Mouse (Mus musculus): ENCODE results near the gene Stab2. TPM values are rescaled to one million over a fixed set of nuclear protein-coding genes. Genes with fewer than 3 reads are reported as not detected.

Stab2 gene
- polyA plus RNA-seq, 1 experiment, result 0.57 TPM

DNA sequence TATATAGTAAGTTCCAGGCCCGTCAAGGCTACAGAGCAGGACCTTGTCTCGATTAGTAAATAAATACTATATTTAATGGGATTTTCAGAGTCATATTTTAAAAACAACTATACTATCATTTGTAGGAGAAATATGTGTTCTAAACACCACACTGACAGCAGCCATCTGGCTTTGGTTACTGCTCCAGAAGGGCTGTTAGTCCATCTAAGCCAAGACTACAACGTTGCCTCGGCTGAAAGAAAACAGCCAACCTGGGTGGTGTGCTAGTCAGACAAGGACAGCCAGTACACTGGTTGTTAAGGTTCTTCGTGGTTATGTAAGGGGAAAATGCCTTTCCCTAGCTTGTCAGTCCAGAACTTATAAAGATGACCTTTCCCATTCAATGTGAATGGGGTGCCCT, 165.2 kb downstream of the Stab2 start:
- no peak for DNase-seq (ENCODE audit: low read depth, low spot score)
- WGBS, result 74% methylated on average over 5 of the region's 5 CpGs

DNA sequence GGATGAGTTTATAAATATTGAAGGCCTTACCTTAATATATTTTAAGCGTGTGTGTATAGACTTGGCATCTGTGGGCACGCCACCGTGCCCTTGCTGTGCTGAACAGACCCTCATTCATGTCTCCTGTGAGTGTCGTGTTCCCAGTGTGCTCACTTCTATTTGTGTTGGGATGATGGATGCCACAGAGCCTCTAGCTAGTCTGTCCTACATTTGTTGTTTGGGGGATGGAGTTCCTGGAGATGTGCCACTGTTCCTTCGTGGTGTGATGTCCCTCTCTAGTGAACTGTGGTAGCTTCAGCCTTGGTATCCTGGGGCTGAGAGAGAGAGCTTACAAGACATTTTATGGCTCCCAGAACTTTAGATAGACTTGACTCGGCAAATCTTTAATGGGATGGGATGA, 169.0 kb downstream of the Stab2 start:
- no peak for DNase-seq (ENCODE audit: low read depth, low spot score)
- 89% methylated on average over 6 of the region's 6 CpGs for WGBS

DNA sequence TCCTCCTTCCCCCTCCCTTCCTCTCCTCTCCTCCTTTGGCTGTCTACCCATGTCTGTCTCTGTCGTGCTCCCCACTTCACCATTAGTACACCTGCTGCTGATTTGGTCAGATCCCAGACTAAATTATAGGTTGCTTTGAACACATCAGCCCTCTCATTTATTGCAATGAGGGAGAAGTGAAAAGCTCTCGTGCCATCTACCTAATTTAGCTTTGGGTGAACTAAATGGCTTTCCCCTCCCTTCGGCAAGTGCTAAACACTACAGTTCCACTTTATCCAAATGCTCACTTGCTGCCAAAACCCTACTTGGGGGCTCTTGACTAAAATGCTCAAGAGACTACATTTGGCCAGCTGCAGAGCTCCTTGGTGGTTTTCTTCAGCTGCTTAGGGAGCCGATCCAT, 171.0 kb downstream of the Stab2 start:
- DNase-seq (ENCODE audit: low read depth, low spot score), result no peak
- 80% methylated on average over 4 of the region's 4 CpGs for WGBS

DNA sequence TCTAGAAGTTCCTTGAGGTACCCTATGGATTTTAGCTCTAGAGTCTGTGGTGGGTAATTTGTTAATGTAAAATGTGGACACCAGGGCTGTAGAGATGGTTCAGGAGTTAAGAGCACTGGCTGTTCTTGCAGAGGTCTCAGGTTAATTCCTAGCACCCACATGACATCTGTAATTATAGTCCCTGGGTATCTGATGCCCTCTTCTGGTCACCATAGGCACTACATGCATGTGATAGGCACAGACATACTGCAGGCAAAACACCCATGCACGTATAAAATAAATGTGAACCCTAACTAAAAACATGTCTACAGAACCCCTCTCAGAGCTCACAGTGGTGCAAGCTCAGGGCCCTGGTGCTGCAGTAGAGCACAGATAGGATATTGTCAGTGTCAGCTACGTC, 178.3 kb downstream of the Stab2 start:
- WGBS, result 99% methylated on average over 2 of the region's 2 CpGs
- no peak for DNase-seq (ENCODE audit: low read depth, low spot score)

DNA sequence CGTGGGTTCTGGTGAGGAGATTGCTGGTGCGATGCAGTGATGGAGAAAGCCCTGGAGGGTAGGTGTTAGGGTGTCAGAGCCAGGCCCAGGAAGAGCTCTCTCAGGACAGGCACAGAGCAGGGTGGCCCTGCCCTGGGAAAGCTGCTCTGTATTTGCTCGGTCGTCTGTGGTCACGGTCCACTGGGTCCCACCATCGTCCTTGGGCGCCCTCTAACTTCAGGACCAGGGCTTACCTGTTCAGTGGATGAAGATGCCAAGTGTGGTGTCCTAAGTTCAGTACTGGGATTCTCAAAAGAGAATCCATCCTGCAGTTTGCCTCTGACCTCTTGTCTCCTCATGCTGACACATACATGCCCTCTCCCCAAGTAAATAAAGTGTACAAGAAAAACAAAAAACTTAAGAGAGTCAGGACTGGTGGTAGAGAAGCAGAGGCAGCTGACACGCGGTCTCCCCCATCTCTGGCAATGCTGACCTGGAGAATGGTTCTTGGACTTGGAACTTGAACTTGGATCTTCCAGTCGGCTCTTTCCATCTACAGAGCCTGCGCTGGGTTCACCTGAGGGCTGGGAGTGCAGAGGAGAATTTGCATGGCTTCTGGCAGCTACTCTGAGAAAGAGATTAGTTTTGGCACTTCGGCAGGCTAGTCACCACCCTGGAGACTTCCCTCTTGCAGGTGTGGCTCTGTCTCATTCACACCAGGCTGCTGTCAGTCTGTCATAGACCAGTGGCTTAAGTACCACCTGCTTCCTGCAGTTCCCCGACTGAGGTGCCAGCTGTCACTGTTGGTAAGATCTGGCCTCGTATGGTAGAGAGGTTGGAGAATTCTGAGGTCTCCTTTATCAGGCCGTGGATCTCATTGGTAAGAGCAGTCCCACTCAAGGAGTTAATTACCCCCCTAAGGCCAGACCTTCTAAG, 179.3 kb downstream of the Stab2 start:
- 85% methylated on average over 15 of the region's 15 CpGs for WGBS
- no peak for DNase-seq (ENCODE audit: low read depth, low spot score)

DNA sequence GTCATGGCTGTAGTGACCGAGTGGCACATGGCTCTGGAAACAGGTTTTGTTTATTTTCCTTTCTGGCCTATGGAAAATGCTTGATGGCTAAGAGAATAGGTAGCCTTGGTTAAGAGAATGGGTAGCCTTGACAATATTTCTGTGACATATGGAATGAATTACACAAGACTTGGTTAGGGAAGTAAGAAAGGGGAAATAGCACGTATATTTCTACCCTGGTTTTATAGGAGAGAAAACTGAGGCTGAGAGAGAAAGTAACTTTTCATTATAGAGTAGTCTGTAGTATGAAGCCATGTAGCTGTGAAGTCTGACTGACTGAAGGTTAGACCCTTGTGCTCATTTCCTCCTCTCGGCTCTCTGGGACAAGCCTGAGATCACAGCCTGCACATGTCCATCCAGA, 180.9 kb downstream of the Stab2 start:
- DNase-seq (ENCODE audit: low read depth, low spot score), result no peak
- 75% methylated on average over 3 of the region's 3 CpGs for WGBS

DNA sequence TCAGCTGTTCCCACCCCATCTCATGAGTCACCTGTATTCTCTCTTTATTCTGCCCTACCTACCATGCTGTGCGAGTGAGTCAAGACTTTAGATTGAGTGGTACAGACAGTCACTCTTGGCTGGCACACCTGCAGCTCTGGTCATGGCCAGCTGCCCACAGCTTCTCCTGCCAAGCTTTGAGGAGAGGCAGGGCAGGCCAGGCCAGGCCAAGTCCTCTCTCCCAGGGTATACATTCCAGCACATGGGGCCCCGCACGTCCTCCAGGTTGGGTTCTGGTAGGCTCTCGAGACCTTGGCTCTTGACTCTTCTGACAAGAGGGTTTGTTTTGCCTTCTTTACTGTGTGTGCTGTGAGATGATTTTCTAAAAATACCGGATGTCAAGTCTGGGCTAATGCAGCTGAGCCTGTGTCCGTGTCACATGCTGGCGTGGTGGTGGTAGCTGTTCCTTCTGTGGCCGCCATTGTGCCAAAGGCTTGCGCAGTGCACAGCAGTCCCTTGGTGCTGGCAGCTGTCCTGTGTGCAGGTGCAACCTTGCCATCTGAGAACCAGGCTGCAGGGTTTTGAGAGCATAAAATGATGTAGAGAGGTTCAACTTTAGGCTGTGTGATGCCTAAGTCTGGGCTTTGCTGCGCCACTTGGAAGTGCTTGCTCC, 181.8 kb downstream of the Stab2 start:
- WGBS, result 85% methylated on average over 10 of the region's 10 CpGs
- no peak for DNase-seq (ENCODE audit: low read depth, low spot score)

DNA sequence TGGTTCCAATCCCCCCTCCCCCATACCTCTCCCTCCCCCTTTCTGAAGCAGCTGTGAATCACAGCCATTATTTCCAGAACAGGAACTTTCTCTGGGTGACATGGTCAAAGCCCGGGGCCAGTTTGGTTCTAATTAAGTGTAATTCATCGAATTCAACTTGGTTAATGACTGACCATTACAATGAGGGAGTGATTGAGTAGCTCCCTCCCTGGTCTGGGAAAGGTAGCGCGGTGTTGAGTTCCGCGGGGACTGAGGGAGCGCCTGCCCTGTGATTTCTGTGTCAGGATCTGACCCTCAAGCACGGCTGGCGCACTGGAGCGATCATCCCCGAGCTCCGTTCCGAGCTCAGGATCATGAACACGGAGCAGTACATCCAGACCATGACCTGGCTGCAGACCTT, 183.0 kb downstream of the Stab2 start:
- no peak for DNase-seq (ENCODE audit: low read depth, low spot score)
- WGBS, result 91% methylated on average over 14 of the region's 14 CpGs

DNA sequence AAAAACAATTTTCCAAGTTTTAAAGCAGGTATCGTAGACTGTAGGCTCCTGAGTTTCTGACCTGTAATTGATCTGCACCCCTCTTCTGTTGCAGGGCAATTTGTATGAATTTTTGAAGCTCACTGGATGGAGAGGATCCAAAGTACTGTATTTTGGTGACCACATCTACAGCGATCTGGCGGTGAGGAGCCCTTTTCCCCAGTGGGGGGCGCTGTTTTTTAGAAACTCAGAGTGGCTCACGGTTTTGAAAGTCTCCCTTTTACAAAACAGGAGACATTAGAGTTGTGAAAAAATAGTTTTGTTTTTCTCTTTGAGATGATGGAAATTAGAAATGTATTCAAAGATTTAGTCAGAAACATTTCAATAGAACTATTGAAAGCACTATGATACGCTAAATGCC, 183.7 kb downstream of the Stab2 start:
- 87% methylated on average over 6 of the region's 6 CpGs for WGBS
- DNase-seq (ENCODE audit: low read depth, low spot score), result no peak

DNA sequence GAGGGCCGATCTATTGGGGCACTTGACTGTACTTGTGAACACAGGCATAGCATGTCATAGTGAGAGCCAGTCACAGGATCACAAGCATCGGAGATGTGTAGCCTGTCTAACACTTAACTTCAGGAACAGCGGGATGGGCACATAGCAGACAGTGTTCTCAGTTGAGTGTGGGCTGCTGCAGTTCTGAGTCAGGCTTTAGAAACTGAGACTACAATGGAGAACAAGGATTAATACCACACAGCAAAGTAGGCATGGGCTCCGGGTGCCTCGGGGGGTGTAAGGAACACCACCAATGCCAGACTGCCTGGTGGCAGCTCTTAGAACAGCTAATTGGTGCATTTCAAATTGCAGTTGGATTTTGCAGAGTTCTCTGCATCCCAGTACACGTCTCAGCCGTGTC, 186.8 kb downstream of the Stab2 start:
- no peak for DNase-seq (ENCODE audit: low read depth, low spot score)
- WGBS, result 95% methylated on average over 7 of the region's 7 CpGs

DNA sequence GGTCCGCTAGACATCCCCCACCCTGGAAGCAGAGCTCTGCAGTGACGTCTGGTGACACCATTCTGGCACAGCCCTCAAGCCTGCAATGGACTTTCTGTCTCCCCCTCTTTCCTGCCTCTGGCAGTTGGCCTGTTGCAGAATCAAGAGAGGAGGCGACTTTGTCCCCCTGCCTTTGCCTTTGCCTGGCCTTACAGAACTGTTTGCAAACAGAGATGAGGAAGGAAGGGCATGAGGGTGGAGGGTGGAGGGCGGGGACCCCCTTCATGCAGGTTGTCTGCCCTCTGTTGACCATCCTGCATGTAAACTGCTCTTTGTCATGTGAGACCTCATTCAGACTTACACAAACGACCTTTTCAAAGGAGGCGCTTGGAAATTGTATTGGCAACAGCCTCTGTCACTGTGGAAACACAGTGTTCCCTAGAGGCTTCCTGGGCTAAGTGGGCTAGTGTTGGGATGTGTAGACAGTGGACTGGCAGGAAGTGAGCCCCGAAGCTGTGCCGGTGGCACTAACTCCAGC, 188.1 kb downstream of the Stab2 start:
- no peak for DNase-seq (ENCODE audit: low read depth, low spot score)
- WGBS, result 56% methylated on average over 8 of the region's 8 CpGs

DNA sequence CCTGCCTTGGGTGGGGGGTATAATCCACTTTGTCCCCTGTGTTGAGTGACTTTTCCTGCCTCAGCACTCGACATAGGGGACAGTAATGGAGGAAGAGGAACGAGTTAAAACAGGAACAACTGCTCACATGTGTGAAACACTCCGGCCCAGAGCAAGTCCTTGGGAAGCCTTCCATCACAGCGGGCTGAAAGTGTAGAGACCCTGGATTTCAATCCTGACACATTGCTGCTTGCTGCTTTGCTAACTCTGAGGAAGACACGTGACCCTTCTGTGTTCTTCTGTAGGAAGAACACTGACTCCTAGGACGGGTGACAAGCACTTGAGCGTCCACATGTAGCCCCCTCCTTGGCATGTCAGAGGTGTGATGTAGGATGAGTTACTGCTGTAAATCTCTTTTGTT, 192.7 kb downstream of the Stab2 start:
- 88% methylated on average over 7 of the region's 7 CpGs for WGBS
- DNase-seq (ENCODE audit: low read depth, low spot score), result no peak

DNA sequence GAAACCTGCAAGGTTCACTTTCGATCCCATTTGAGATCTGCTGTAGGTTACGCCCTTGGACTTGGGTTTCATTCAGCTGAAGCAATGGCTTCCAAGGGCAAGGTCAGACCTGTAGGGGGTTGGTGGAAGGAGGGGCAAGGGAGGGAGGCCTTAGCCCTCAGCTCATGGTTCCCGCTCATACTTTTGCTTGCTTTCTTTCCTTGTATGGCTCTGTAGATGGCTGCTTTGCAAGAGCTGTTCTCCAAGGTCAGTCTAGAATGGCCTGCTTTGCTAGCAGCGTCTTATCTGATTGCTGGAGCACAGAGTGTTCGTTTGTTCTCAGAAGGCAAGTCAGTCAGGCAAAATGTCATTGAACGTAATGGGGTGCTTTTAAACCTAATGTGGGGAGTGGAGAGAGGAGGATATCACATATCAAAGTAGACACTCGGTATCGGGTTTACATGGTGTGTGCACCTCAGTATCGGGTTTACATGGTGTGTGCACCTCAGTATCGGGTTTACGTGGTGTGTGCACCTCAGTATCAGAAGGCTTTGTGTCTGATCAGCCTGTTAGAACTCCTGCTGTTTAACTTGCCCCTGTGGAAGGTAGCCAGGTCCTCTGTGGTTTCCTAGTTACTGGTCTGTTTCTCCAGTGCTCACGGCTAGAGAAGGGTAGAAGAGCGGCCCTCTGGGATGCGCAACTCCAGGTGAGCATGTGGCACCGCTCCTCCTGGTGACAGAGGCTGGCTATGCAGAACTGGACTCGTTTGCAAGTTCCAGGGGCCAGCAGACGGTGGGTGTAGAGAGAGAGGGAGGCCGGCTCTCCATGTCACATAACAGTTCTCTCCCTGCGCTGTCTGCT, 193.3 kb downstream of the Stab2 start:
- 81% methylated on average over 19 of the region's 19 CpGs for WGBS
- no peak for DNase-seq (ENCODE audit: low read depth, low spot score)

DNA sequence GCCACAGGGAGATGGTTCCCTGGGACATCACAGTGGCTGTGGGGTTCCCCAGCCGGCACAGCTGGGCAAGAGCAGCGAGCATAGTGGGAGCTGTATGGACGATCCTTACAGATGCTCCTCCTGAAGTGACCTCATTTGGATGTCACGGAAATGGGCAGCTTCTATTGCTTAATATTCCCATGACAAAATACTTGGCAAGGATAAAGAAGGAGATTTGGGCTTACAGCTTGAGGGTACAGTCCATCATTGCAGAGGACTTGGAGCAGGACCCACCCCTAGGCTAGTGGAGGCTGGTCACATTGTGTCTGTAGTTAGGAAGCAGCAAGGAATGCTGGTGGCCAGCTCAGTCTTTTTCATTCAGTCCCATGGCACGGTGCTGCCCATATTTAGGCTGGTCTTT, 197.2 kb downstream of the Stab2 start:
- WGBS, result 79% methylated on average over 5 of the region's 5 CpGs
- no peak for DNase-seq (ENCODE audit: low read depth, low spot score)

DNA sequence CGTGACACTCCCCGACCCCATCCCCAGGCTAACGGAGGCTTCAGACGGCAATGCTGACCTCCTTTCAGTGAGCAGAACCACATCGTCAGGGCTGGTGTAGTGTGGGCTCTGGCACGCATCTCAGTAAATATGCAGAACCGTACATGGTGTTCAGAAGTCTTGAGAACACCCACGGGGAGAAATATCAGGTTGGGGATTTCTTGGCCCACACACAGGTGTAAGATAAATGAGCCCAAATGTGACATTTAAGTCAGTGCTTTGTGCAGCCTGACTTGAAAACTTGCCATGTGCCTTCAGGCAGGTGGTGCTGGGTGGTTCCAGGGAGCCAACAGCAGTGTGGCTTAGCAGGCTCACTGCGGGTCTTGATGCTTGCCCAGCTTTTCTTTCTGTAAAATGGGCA, 197.8 kb downstream of the Stab2 start:
- WGBS, result 87% methylated on average over 9 of the region's 9 CpGs
- no peak for DNase-seq (ENCODE audit: low read depth, low spot score)

DNA sequence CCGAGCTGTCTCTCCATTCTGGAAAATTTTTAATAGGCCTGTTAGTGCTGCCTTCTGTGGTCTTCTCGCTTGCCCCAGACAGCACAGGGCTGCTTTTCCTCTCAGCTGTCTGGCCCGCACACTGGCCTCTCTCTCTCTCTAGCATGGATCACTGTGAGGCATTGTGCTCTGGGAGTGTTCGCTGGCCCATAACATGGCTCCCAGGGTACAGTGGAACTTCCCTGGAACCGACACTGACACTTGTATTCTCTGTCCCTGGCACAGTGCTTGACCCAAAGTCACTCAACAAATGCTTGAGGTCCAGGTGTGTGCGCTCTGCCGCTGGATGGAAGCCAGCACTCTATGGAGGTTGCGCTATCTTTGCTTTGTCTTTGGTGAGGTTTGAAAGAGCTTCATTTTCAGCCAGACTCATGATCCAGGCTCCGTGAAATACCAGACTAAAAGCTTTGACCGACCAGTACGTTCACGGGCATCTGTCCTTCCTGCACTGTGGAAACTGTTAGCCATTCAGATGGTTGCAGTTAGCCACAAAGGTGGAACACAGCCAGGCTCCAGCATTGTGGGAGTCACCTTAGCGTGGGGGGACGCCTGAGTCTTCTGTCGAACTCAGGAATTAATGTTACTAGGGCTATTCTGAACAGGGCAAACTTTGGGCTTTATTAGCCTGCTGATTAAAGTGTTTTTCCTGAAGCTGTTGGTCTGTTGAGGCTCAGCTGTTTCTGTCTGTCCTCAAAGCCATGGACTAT, 199.6 kb downstream of the Stab2 start:
- DNase-seq (ENCODE audit: low read depth, low spot score), result no peak
- WGBS, result 81% methylated on average over 15 of the region's 15 CpGs

DNA sequence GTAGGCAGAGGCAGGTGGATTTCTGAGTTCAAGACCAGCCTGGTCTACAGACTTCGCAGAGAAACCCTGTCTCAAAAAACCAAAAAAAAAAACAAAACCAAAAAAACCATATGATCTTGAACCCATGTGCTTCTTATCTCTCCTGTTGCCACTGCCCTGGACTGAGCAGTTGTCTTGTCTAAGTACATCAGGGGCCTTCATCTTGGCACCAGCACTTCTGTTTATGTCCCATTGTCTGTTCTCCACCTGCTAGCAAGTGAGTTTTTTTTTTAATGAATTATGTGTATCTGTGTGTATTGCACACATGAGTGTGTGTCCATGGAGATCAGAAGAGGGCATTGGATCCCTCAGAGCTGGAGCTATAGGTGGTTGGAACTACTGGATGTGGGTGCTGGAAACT, 200.5 kb downstream of the Stab2 start:
- no peak for DNase-seq (ENCODE audit: low read depth, low spot score)
- 95% methylated on average over 1 of the region's 1 CpGs for WGBS

DNA sequence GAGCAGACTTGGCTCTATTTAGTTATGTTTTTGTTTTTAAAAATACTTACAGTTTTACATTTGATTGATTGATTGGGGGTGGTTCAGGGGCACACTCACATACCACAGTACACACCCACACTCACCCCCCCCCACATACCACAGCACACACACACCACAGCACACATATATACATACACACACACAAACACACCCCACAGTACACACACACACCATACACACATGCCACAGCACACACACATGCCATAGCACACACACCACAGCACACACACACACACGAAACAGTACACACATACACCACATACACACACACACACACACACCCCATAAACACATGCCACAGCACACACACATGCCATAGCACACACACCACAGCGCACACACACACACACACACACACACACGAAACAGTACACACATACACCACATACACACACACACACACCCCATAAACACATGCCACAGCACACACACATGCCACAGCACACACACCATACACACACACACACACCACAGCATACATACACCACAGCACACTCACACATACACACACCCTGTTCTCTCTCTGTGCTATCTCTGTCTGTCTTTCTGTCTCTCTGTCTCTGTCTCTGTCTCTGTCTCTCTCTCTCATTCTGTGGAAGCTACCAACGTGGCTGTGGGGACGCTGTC, 211.6 kb downstream of the Stab2 start:
- no peak for DNase-seq (ENCODE audit: low read depth, low spot score)
- WGBS, result 94% methylated on average over 5 of the region's 5 CpGs

All from large intestine, adult 2 months (tissue).